In genomic region chr4:40873320-40873719, GRCm38 (mm10) we compare ENCODE assay signal across 9 mouse cellular contexts. TPM values are rescaled to one million over a fixed set of nuclear protein-coding genes. Genes with fewer than 3 reads are reported as not detected.
A peak's percentile ranks its signal among the peaks of the same experiment; 100 is the strongest.
DNase-seq lines count a peak whose midpoint lies in the region; ATAC-seq and TF ChIP-seq lines count a peak whose summit lies in the region.
"Had no signal": no experiment of that assay in that cellular context is flagged by ENCODE, and none has a peak within 500 bp of the region (broad histone marks: within the 10 kb centered on the region; RNA-seq: fewer than 3 reads in every experiment).

No protein-coding gene starts in this region.

- H3K9ac ChIP-seq in lung, embryonic 14.5 days = no peak overlapping the region
- peak overlapping the region; percentile 12; the same call in 1 of the 2 replicates for H3K9ac ChIP-seq in embryonic facial prominence, embryonic 13.5 days
- H3K9ac ChIP-seq in heart, embryonic 16.5 days (ENCODE audit: low read length) = peak overlapping the region; percentile 60

- no peak for TF ChIP-seq CTCF in lung, embryonic 14.5 days (IDR thresholded peaks at IDR 0.05; ENCODE audit: low read depth)

- no peak overlapping the region for H3K4me3 ChIP-seq in lung, embryonic 14.5 days (ENCODE audit: low read depth, low read length)
- H3K4me3 ChIP-seq in embryonic facial prominence, embryonic 13.5 days = no peak overlapping the region
- H3K4me3 ChIP-seq in heart, embryonic 16.5 days (ENCODE audit: low read length) = no peak overlapping the region

- no peaks in the 10 kb centered on the region for H3K36me3 ChIP-seq in lung, embryonic 14.5 days (ENCODE audit: insufficient read depth)
- no peaks in the 10 kb centered on the region for H3K36me3 ChIP-seq in embryonic facial prominence, embryonic 13.5 days
- H3K36me3 ChIP-seq in heart, embryonic 16.5 days (ENCODE audit: control insufficient read depth, insufficient read depth) = no peaks in the 10 kb centered on the region

- peaks cover 30% of the 10 kb centered on the region for H3K4me1 ChIP-seq in lung, embryonic 14.5 days (ENCODE audit: insufficient read depth)
- peaks cover 48% of the 10 kb centered on the region for H3K4me1 ChIP-seq in embryonic facial prominence, embryonic 13.5 days
- H3K4me1 ChIP-seq in heart, embryonic 16.5 days (ENCODE audit: control insufficient read depth, insufficient read depth, low read length) = peaks cover 47% of the 10 kb centered on the region

- no peaks in the 10 kb centered on the region for H3K27me3 ChIP-seq in lung, embryonic 14.5 days (ENCODE audit: insufficient read depth, low read length)
- H3K27me3 ChIP-seq in embryonic facial prominence, embryonic 13.5 days = no peaks in the 10 kb centered on the region
- H3K27me3 ChIP-seq in heart, embryonic 16.5 days (ENCODE audit: control insufficient read depth, insufficient read depth, low read length) = no peaks in the 10 kb centered on the region

- DNase-seq in lung, embryonic 14.5 days = no peak
- DNase-seq in lung, postnatal 36 days = no peak
- no peak for DNase-seq in adrenal gland, adult 18-20 months (ENCODE audit: low spot score in 2 of 2)

- H3K9me3 ChIP-seq in lung, embryonic 14.5 days (ENCODE audit: low read depth, low read length) = no peaks in the 10 kb centered on the region
- H3K9me3 ChIP-seq in embryonic facial prominence, embryonic 13.5 days = no peaks in the 10 kb centered on the region
- no peaks in the 10 kb centered on the region for H3K9me3 ChIP-seq in heart, embryonic 16.5 days (replicated peaks; ENCODE audit: control insufficient read depth, low read length)

- peak overlapping the region; percentile 68 for H3K27ac ChIP-seq in lung, embryonic 14.5 days (ENCODE audit: low read depth)
- peak overlapping the region; percentile 86 for H3K27ac ChIP-seq in embryonic facial prominence, embryonic 13.5 days
- peak overlapping the region; percentile 76 for H3K27ac ChIP-seq in heart, embryonic 16.5 days (ENCODE audit: low read length)

- WGBS in lung, embryonic 14.5 days = 71% methylated on average over 2 of the region's 2 CpGs
- WGBS in embryonic facial prominence, embryonic 13.5 days = 73% methylated on average over 2 of the region's 2 CpGs
- WGBS in heart, embryonic 16.5 days = 68% methylated on average over 2 of the region's 2 CpGs

- H3K4me2 ChIP-seq in lung, embryonic 14.5 days = no peak overlapping the region
- no peak overlapping the region for H3K4me2 ChIP-seq in embryonic facial prominence, embryonic 13.5 days
- no peak overlapping the region for H3K4me2 ChIP-seq in heart, embryonic 16.5 days (ENCODE audit: low read depth, low read length)

- ATAC-seq in lung, embryonic 14.5 days (ENCODE audit: insufficient read depth) = no peak
- no peak for ATAC-seq in embryonic facial prominence, embryonic 13.5 days (ENCODE audit: insufficient number of reproducible peaks, insufficient read depth, low FRiP score, low TSS enrichment, low read depth)
- no peak; the same call in 1 of the 2 replicates for ATAC-seq in heart, embryonic 16.5 days (replicated peaks; ENCODE audit: extremely low read depth, insufficient read depth, low FRiP score)
- ATAC-seq in megakaryocyte progenitor cell, adult 5-6 weeks (replicated peaks; ENCODE audit: poor library complexity) = peak; percentile 24
- ATAC-seq in activated CD4-positive, CD25-positive, alpha-beta regulatory T cell, adult 4 months = no peak
- ATAC-seq in monocyte, adult 5-6 weeks (replicated peaks; ENCODE audit: insufficient number of reproducible peaks, low FRiP score, low TSS enrichment, poor library complexity, severe bottlenecking) = no peak

RNA-seq across cellular contexts. Expression of gene B4galt1, which starts 19.5 kb away (rescaled TPM):
- 64.4 and 66.5 TPM in 2 replicates for polyA plus RNA-seq in lung, embryonic 14.5 days (2014; fragmentation: Nextera tagmentation; extraction: Ambion mirVana)
- polyA plus RNA-seq in embryonic facial prominence, embryonic 13.5 days (2015; fragmentation: Nextera tagmentation; extraction: Ambion mirVana) = 39.7 and 39.9 TPM in 2 replicates
- polyA plus RNA-seq in heart, embryonic 16.5 days (2015; fragmentation: Nextera tagmentation; extraction: Ambion mirVana) = 54.5 and 61.5 TPM in 2 replicates
- total RNA-seq in megakaryocyte progenitor cell, adult 5-6 weeks (2015) = 69.8 and 71.5 TPM in 2 replicates
- 41.2 and 46.5 TPM in 2 replicates for total RNA-seq in megakaryocyte progenitor cell, adult 5-6 weeks (2017)
- polyA plus RNA-seq in activated CD4-positive, CD25-positive, alpha-beta regulatory T cell, adult 4 months (2017; shearing (Covaris generic)) = 10 to 100 TPM; 58.7 to 75.3 TPM
- 27.7 to 60.9 TPM (median 40.1 TPM) in 3 replicates for total RNA-seq in monocyte, adult 5-6 weeks (2017)
- 10 to 100 TPM; 53.1 to 62.5 TPM for total RNA-seq in adrenal gland, adult 18-20 months (2021)

RNA-seq across cellular contexts. Expression of gene Spink4, which starts 46.5 kb away (rescaled TPM):
- 0.58 TPM in 1 of 2 replicates, not detected in the other for polyA plus RNA-seq in lung, embryonic 14.5 days (2014; fragmentation: Nextera tagmentation; extraction: Ambion mirVana)
- not detected in 2 replicates for polyA plus RNA-seq in embryonic facial prominence, embryonic 13.5 days (2015; fragmentation: Nextera tagmentation; extraction: Ambion mirVana)
- polyA plus RNA-seq in heart, embryonic 16.5 days (2015; fragmentation: Nextera tagmentation; extraction: Ambion mirVana) = 5.4 and 6.4 TPM in 2 replicates
- not detected in 2 replicates for total RNA-seq in megakaryocyte progenitor cell, adult 5-6 weeks (2015)
- not detected in 2 replicates for total RNA-seq in megakaryocyte progenitor cell, adult 5-6 weeks (2017)
- polyA plus RNA-seq in activated CD4-positive, CD25-positive, alpha-beta regulatory T cell, adult 4 months (2017; shearing (Covaris generic)) = not detected
- not detected in 3 replicates for total RNA-seq in monocyte, adult 5-6 weeks (2017)
- total RNA-seq in adrenal gland, adult 18-20 months (2021) = 100 to 1,000 TPM in 1 of 2 experiments, not detected in 1; 120 TPM
- polyA plus RNA-seq: spleen, adult 2 months had no signal
